Mouse (Mus musculus) limb, embryonic 14.5 days (tissue): ENCODE measurements around the gene Abca17. TPM values are rescaled to one million over a fixed set of nuclear protein-coding genes. Genes with fewer than 3 reads are reported as not detected.

Experiments
- ATAC-seq: fragments of 200-750 bp; cut with Nextera tagmentation; 2 replicates; pipeline ENCODE4 v1.8.0; 2017; ENCODE audit warnings: low read depth, moderate number of reproducible peaks, moderate TSS enrichment; ENCODE audit not compliant: low FRiP score
- DNase-seq: peaks from one replicate; pipeline ENCODE4 v3.0.0-alpha.2; 2015; ENCODE audit warnings: low spot score
- H3K27ac ChIP-seq: fragments of 300-500 bp; sonication (generic); replicated peaks from 2 replicates; pipeline ENCODE4 v1.5.1; 2014; ENCODE audit warnings: low read depth, mild to moderate bottlenecking, low read length, moderate library complexity, mixed read lengths
- H3K27me3 ChIP-seq: fragments of 300-500 bp; sonication (generic); 2 replicates; pipeline ENCODE4 v1.6.1; 2014; ENCODE audit warnings: low read length, mixed read lengths; ENCODE audit not compliant: control insufficient read depth, insufficient read depth
- H3K36me3 ChIP-seq: fragments of 300-500 bp; sonication (generic); 2 replicates; pipeline ENCODE4 v1.6.1; 2014; ENCODE audit warnings: mild to moderate bottlenecking, low read length, moderate library complexity, mixed read lengths; ENCODE audit not compliant: control insufficient read depth, insufficient read depth
- H3K4me1 ChIP-seq: fragments of 300-500 bp; sonication (generic); 2 replicates; pipeline ENCODE4 v1.6.1; 2014; ENCODE audit warnings: antibody characterized with exemption, low read length, mixed read lengths; ENCODE audit not compliant: control insufficient read depth, insufficient read depth
- H3K4me2 ChIP-seq: fragments of 300-500 bp; sonication (generic); replicated peaks from 2 replicates; pipeline ENCODE4 v1.6.1; 2014; ENCODE audit warnings: low read depth, mild to moderate bottlenecking, low read length, moderate library complexity; ENCODE audit not compliant: severe bottlenecking
- H3K4me3 ChIP-seq: fragments of 300-500 bp; sonication (generic); replicated peaks from 2 replicates; pipeline ENCODE4 v1.5.1; 2014; ENCODE audit warnings: low read length
- H3K9ac ChIP-seq: fragments of 300-500 bp; sonication (generic); 2 replicates; pipeline ENCODE4 v1.6.1; 2014; ENCODE audit warnings: mild to moderate bottlenecking, low read depth, low read length, moderate library complexity; ENCODE audit not compliant: severe bottlenecking
- H3K9me3 ChIP-seq: fragments of 300-500 bp; sonication (generic); 2 replicates; pipeline ENCODE4 v1.6.1; 2016; ENCODE audit warnings: low read length; ENCODE audit not compliant: control insufficient read depth
- POLR2A ChIP-seq: fragments of 200-500 bp; IDR thresholded peaks from 2 replicates; pipeline ENCODE4 v1.8.0; 2012; ENCODE audit warnings: inconsistent platforms, mild to moderate bottlenecking, moderate library complexity, borderline replicate concordance; ENCODE audit not compliant: insufficient read depth, insufficient read length; ENCODE audit errors: extremely low read depth
- WGBS: fragments of 180-500 bp; shearing (Covaris S2); extraction: QIAGEN DNeasy Blood & Tissue Kit; methylation state at CpG from one replicate; pipeline ENCODE4 v1.1.7; 2014; 5-methylcytosine and 5-hydroxymethylcytosine counted together
- polyA plus RNA-seq, 2 experiments: library from polyadenylated mRNA; depleted of rRNA in 1 of 2; stranded (reverse) in 1 of 2; unstranded in 1 of 2; fragments of >200 nt; fragmentation: Nextera tagmentation in 1 of 2; extraction: Ambion mirVana in 1 of 2; gene quantifications; 2 replicates each; pipeline versions ENCODE4 v1.2.1 to v1.2.3; 2012 to 2014

The Abca17 gene
- polyA plus RNA-seq, 2 experiments = 0.05 to 0.14 TPM

GRCm38 (mm10) chr17:24283266-24283818 lies 67.5 kb downstream of the Abca17 start:
- WGBS = 33% methylated on average over 9 of the region's 9 CpGs
- Histone ChIP-seq H3K4me2 (no peak overlapping the region), H3K27ac (no peak overlapping the region), H3K4me1 (peaks cover 4% of the 10 kb centered on the region; the same call in 1 of the 2 replicates), H3K9me3 (no peaks in the 10 kb centered on the region), H3K27me3 (no peaks in the 10 kb centered on the region), H3K36me3 (no peaks in the 10 kb centered on the region), H3K4me3 (no peak overlapping the region), H3K9ac (no peak overlapping the region)
- no peak for TF ChIP-seq POLR2A
- DNase-seq (peak; percentile 15), ATAC-seq (peak; percentile 78)

GRCm38 (mm10) chr17:24282637-24283036 lies 68.2 kb downstream of the Abca17 start:
- Histone ChIP-seq H3K4me2 (no peak overlapping the region), H3K36me3 (no peaks in the 10 kb centered on the region), H3K9ac (no peak overlapping the region), H3K4me3 (no peak overlapping the region), H3K9me3 (no peaks in the 10 kb centered on the region), H3K4me1 (peaks cover 4% of the 10 kb centered on the region; the same call in 1 of the 2 replicates), H3K27me3 (no peaks in the 10 kb centered on the region), H3K27ac (no peak overlapping the region)
- DNase-seq (no peak), ATAC-seq (no peak)
- WGBS = 61% methylated on average over 4 of the region's 4 CpGs
- TF ChIP-seq POLR2A = no peak

GRCm38 (mm10) chr17:24279907-24280306 lies 71.0 kb downstream of the Abca17 start:
- no peak overlapping the region for H3K9ac ChIP-seq
- H3K4me2 ChIP-seq = no peak overlapping the region
- ATAC-seq (no peak), DNase-seq (no peak)
- no peak overlapping the region for H3K27ac ChIP-seq
- no peak for TF ChIP-seq POLR2A
- H3K4me1 ChIP-seq = peaks cover 4% of the 10 kb centered on the region; the same call in 1 of the 2 replicates
- 81% methylated on average over 4 of the region's 4 CpGs for WGBS
- no peak overlapping the region for H3K4me3 ChIP-seq
- no peaks in the 10 kb centered on the region for H3K27me3 ChIP-seq
- no peaks in the 10 kb centered on the region for H3K9me3 ChIP-seq
- no peaks in the 10 kb centered on the region for H3K36me3 ChIP-seq

- H3K36me3 ChIP-seq = no peaks in the 10 kb centered on the region
- no peaks in the 10 kb centered on the region for H3K4me1 ChIP-seq
- H3K27ac ChIP-seq = no peak overlapping the region
- H3K4me3 ChIP-seq = no peak overlapping the region
- H3K9me3 ChIP-seq = no peaks in the 10 kb centered on the region
- H3K9ac ChIP-seq = no peak overlapping the region
- no peak for DNase-seq
- H3K4me2 ChIP-seq = no peak overlapping the region
- ATAC-seq = no peak
- TF ChIP-seq POLR2A = no peak
- no peaks in the 10 kb centered on the region for H3K27me3 ChIP-seq
- 90% methylated on average over 1 of the region's 1 CpGs for WGBS
Observed at GRCm38 (mm10) chr17:24267133-24267532, 83.7 kb downstream of the Abca17 start.

GRCm38 (mm10) chr17:24264766-24265165 lies 86.1 kb downstream of the Abca17 start:
- TF ChIP-seq POLR2A = no peak
- no peak overlapping the region for H3K27ac ChIP-seq
- 0 out of 2 replicates have a peak overlapping the region, but pooled peaks have one; percentile 12 for H3K9ac ChIP-seq
- WGBS = 78% methylated on average over 2 of the region's 2 CpGs
- H3K4me1 ChIP-seq = 0 out of 2 replicates have a peak, but pooled peaks cover 2% of the 10 kb centered on the region
- no peak for ATAC-seq
- H3K9me3 ChIP-seq = no peaks in the 10 kb centered on the region
- no peak for DNase-seq
- no peak overlapping the region for H3K4me3 ChIP-seq
- H3K27me3 ChIP-seq = no peaks in the 10 kb centered on the region
- H3K4me2 ChIP-seq = no peak overlapping the region
- H3K36me3 ChIP-seq = no peaks in the 10 kb centered on the region
